Mouse (Mus musculus) lung, embryonic 15.5 days (tissue): ENCODE data around the gene Wee2. TPM values are rescaled to one million over a fixed set of nuclear protein-coding genes. Genes with fewer than 3 reads are reported as not detected.

ENCODE experiments used
- ATAC-seq: fragments of 200-750 bp; cut with Nextera tagmentation; 2 replicates; pipeline ENCODE4 v1.8.0; 2017; ENCODE audit warnings: moderate number of reproducible peaks, borderline replicate concordance; ENCODE audit not compliant: low FRiP score, low TSS enrichment; ENCODE audit errors: extremely low read depth
- H3K27ac ChIP-seq: fragments of 300-500 bp; sonication (generic); 2 replicates; pipeline ENCODE4 v1.5.1; 2015; ENCODE audit warnings: moderate library complexity, mild to moderate bottlenecking, inconsistent platforms
- H3K27me3 ChIP-seq: fragments of 300-500 bp; sonication (generic); 2 replicates; pipeline ENCODE4 v1.6.1; 2015; ENCODE audit warnings: inconsistent platforms
- H3K36me3 ChIP-seq: fragments of 300-500 bp; sonication (generic); 2 replicates; pipeline ENCODE4 v1.6.1; 2015; ENCODE audit warnings: inconsistent platforms
- H3K4me1 ChIP-seq: fragments of 300-500 bp; sonication (generic); 2 replicates; pipeline ENCODE4 v1.6.1; 2015; ENCODE audit warnings: inconsistent platforms
- H3K4me2 ChIP-seq: fragments of 300-500 bp; sonication (generic); 2 replicates; pipeline ENCODE4 v1.6.1; 2015; ENCODE audit warnings: inconsistent platforms, mild to moderate bottlenecking, moderate library complexity
- H3K4me3 ChIP-seq: fragments of 300-500 bp; sonication (generic); 2 replicates; pipeline ENCODE4 v1.5.1; 2015; ENCODE audit warnings: mild to moderate bottlenecking, inconsistent platforms
- H3K9ac ChIP-seq: fragments of 300-500 bp; sonication (generic); 2 replicates; pipeline ENCODE4 v1.6.1; 2015; ENCODE audit warnings: inconsistent platforms
- H3K9me3 ChIP-seq: fragments of 300-500 bp; sonication (generic); 2 replicates; pipeline ENCODE4 v1.6.1; 2016; ENCODE audit warnings: inconsistent platforms
- WGBS: fragments of 180-500 bp; shearing (Covaris S2); methylation state at CpG from one replicate; pipeline ENCODE4 v1.1.7; 2015; 5-methylcytosine and 5-hydroxymethylcytosine counted together
- polyA plus RNA-seq: library from polyadenylated mRNA; unstranded; fragments of >200 nt; fragmentation: Nextera tagmentation; extraction: Ambion mirVana; gene quantifications from 2 replicates; pipeline ENCODE4 v1.2.1, GENCODE M21; 2015

Gene Wee2
- polyA plus RNA-seq, 1 experiment from 2014 or later, result not detected

- Histone ChIP-seq H3K4me3 (no peak within 1 kb of the TSS), H3K9ac (no peak within 1 kb of the TSS), H3K4me1 (no peaks in the 10 kb centered on the region), H3K27me3 (no peaks in the 10 kb centered on the region), H3K36me3 (no peaks in the 10 kb centered on the region), H3K4me2 (no peak within 1 kb of the TSS), H3K9me3 (no peaks in the 10 kb centered on the region), H3K27ac (no peak within 1 kb of the TSS)
- ATAC-seq, result no peak
Measured at GRCm38 (mm10) chr6:40490933-40491332, 52.0 kb downstream of the Wee2 start, which contains the start of gene Tas2r137. Gene Tas2r137 (plus strand): TSS chr6:40491233.

GRCm38 (mm10) chr6:40493229-40493628 is 54.3 kb downstream of the Wee2 start, which contains the start of gene Tas2r108:
Gene Tas2r108 (plus strand): TSS chr6:40493529.
- H3K36me3 ChIP-seq, result no peaks in the 10 kb centered on the region
- H3K9ac ChIP-seq, result no peak within 1 kb of the TSS
- no peak within 1 kb of the TSS for H3K27ac ChIP-seq
- 88% methylated on average over 3 of the region's 3 CpGs for WGBS
- ATAC-seq, result no peak
- H3K4me3 ChIP-seq, result no peak within 1 kb of the TSS
- no peaks in the 10 kb centered on the region for H3K9me3 ChIP-seq
- H3K4me2 ChIP-seq, result no peak within 1 kb of the TSS
- H3K27me3 ChIP-seq, result no peaks in the 10 kb centered on the region
- H3K4me1 ChIP-seq, result no peaks in the 10 kb centered on the region

Other genes with a start within 250 kb of the Wee2 start
- gene Agk, start 113.9 kb upstream of the Wee2 start, polyA plus RNA-seq, result 40.5 and 44.2 TPM in 2 replicates
- 11.2 and 13.3 TPM in 2 replicates for gene E330009J07Rik, start 3.0 kb upstream of the Wee2 start, polyA plus RNA-seq
- 133 and 134 TPM in 2 replicates for gene Ssbp1, start 32.3 kb downstream of the Wee2 start, polyA plus RNA-seq
- gene Tas2r137, start 52.1 kb downstream of the Wee2 start, polyA plus RNA-seq, result not detected in 2 replicates
- not detected in 2 replicates for gene Tas2r108, start 54.4 kb downstream of the Wee2 start, polyA plus RNA-seq
- not detected in 2 replicates for gene Prss37, start 80.4 kb downstream of the Wee2 start, polyA plus RNA-seq
- not detected in 2 replicates for gene Olfr461, start 116.0 kb downstream of the Wee2 start, polyA plus RNA-seq
- gene Olfr460, start 130.4 kb downstream of the Wee2 start, polyA plus RNA-seq, result not detected in 2 replicates
- 2.0 and 2.4 TPM in 2 replicates for gene Clec5a, start 146.7 kb downstream of the Wee2 start, polyA plus RNA-seq
- gene Tas2r138, start 174.2 kb downstream of the Wee2 start, polyA plus RNA-seq, result not detected in 2 replicates
- gene Mgam, start 189.7 kb downstream of the Wee2 start, polyA plus RNA-seq, result 0.07 and 0.10 TPM in 2 replicates